Mouse (Mus musculus) forelimb bud, embryonic 11.5 days (tissue): ENCODE measurements around the gene Clasrp.
A peak's percentile ranks its signal among the peaks of the same experiment; 100 is the strongest.

Experiments used
- DNase-seq: peaks from one replicate; pipeline ENCODE4 v3.0.0-alpha.2; 2012; ENCODE audit warnings: low read depth, low spot score

The Clasrp gene

GRCm38 (mm10) chr7:19563884-19564283 lies 40.4 kb downstream of the Clasrp start:
- DNase-seq = no peak

GRCm38 (mm10) chr7:19562643-19563410 lies 41.5 kb downstream of the Clasrp start, which contains the start of gene Ppp1r37:
Gene Ppp1r37, minus strand, starts transcription at chr7:19563076.
- no peak for DNase-seq

- DNase-seq = peak; percentile 95
These were observed 42.3 kb downstream of the Clasrp start for GRCm38 (mm10) chr7:19561765-19562642.

- DNase-seq = no peak
These were observed 42.9 kb downstream of the Clasrp start for GRCm38 (mm10) chr7:19561431-19561764.

GRCm38 (mm10) chr7:19560491-19561260 lies 43.6 kb downstream of the Clasrp start:
- no peak for DNase-seq

GRCm38 (mm10) chr7:19558965-19559364 lies 45.3 kb downstream of the Clasrp start:
- DNase-seq = no peak

GRCm38 (mm10) chr7:19557982-19558900 lies 46.0 kb downstream of the Clasrp start:
- no peak for DNase-seq

- no peak for DNase-seq
These were observed 47.2 kb downstream of the Clasrp start for GRCm38 (mm10) chr7:19557086-19557485.

- DNase-seq = no peak
These were observed 50.1 kb downstream of the Clasrp start for GRCm38 (mm10) chr7:19554168-19554567.

GRCm38 (mm10) chr7:19552443-19552842 lies 51.8 kb downstream of the Clasrp start:
- no peak for DNase-seq

- DNase-seq = no peak
These were observed 52.7 kb downstream of the Clasrp start for GRCm38 (mm10) chr7:19551634-19552033.

- DNase-seq = no peak
These were observed 54.9 kb downstream of the Clasrp start for GRCm38 (mm10) chr7:19549394-19549793.

- no peak for DNase-seq
These were observed 56.8 kb downstream of the Clasrp start for GRCm38 (mm10) chr7:19547344-19547969.

- DNase-seq = no peak
These were observed 58.3 kb downstream of the Clasrp start for GRCm38 (mm10) chr7:19546007-19546406.

GRCm38 (mm10) chr7:19543584-19543983 lies 60.7 kb downstream of the Clasrp start:
- DNase-seq = no peak

GRCm38 (mm10) chr7:19542155-19542691 lies 62.1 kb downstream of the Clasrp start:
- DNase-seq = no peak

- DNase-seq = no peak
These were observed 62.6 kb downstream of the Clasrp start for GRCm38 (mm10) chr7:19541681-19542154.

GRCm38 (mm10) chr7:19540771-19541566 lies 63.3 kb downstream of the Clasrp start:
- no peak for DNase-seq

- DNase-seq = no peak
These were observed 69.6 kb downstream of the Clasrp start for GRCm38 (mm10) chr7:19534676-19535075.
